Mouse (Mus musculus): Measurements from ENCODE around the gene Efnb1.

The Efnb1 gene

GRCm38 (mm10) chrX:99154358-99154757 lies 18.4 kb downstream of the Efnb1 start:
- no peak for DNase-seq

- no peak for DNase-seq
Measured at GRCm38 (mm10) chrX:99159020-99159419, 23.1 kb downstream of the Efnb1 start.

GRCm38 (mm10) chrX:99164111-99164510 lies 28.2 kb downstream of the Efnb1 start:
- no peak for DNase-seq

GRCm38 (mm10) chrX:99164855-99165368 lies 29.0 kb downstream of the Efnb1 start:
- DNase-seq, result no peak

GRCm38 (mm10) chrX:99167014-99167413 lies 31.1 kb downstream of the Efnb1 start:
- no peak for DNase-seq

GRCm38 (mm10) chrX:99167550-99167949 lies 31.6 kb downstream of the Efnb1 start:
- no peak for DNase-seq

- no peak for DNase-seq
Measured at GRCm38 (mm10) chrX:99172301-99172700, 36.4 kb downstream of the Efnb1 start.

GRCm38 (mm10) chrX:99185081-99185596 lies 49.2 kb downstream of the Efnb1 start:
- DNase-seq, result no peak

GRCm38 (mm10) chrX:99186497-99187435 lies 50.8 kb downstream of the Efnb1 start:
- DNase-seq, result no peak

GRCm38 (mm10) chrX:99191441-99192087 lies 55.6 kb downstream of the Efnb1 start:
- DNase-seq, result no peak

- DNase-seq, result no peak
Measured at GRCm38 (mm10) chrX:99196910-99197309, 61.0 kb downstream of the Efnb1 start.

GRCm38 (mm10) chrX:99198532-99198931 lies 62.6 kb downstream of the Efnb1 start:
- no peak for DNase-seq

Data from kidney, adult 11 months (tissue).